Mouse (Mus musculus) neural tube, embryonic 11.5 days (tissue): ENCODE measurements at regions not wholly inside any gene's neighbourhood (a gene's known extent, or its start where the extent isn't known, plus 50 kb on each side); places are given as distances from the start of the nearest gene placed in this dataset.
"Not testable (repeated sequence)": the region's sequence is repeated elsewhere in the genome, so short reads cannot be mapped to it uniquely, and the experiment has no call there.

Experiments
- ATAC-seq: fragments of 200-750 bp; cut with Nextera tagmentation; 2 replicates; pipeline ENCODE4 v1.8.0; 2017; ENCODE audit warnings: moderate number of reproducible peaks, mild to moderate bottlenecking, moderate TSS enrichment, moderate library complexity; ENCODE audit not compliant: insufficient read depth, low FRiP score, low TSS enrichment
- DNase-seq: peaks from one replicate; pipeline ENCODE4 v3.0.0-alpha.2; 2015; ENCODE audit warnings: low spot score
- H3K27ac ChIP-seq: fragments of 300-500 bp; sonication (generic); 2 replicates; pipeline ENCODE4 v1.5.1; 2014; ENCODE audit warnings: low read depth, mild to moderate bottlenecking, low read length
- H3K27me3 ChIP-seq: fragments of 300-500 bp; sonication (generic); 2 replicates; pipeline ENCODE4 v1.6.1; 2014; ENCODE audit warnings: mild to moderate bottlenecking, low read length, mixed read lengths; ENCODE audit not compliant: control insufficient read depth, insufficient read depth
- H3K36me3 ChIP-seq: fragments of 300-500 bp; sonication (generic); 2 replicates; pipeline ENCODE4 v1.6.1; 2014; ENCODE audit warnings: mild to moderate bottlenecking, low read length, moderate library complexity, mixed read lengths; ENCODE audit not compliant: control insufficient read depth, insufficient read depth
- H3K4me1 ChIP-seq: fragments of 300-500 bp; sonication (generic); 2 replicates; pipeline ENCODE4 v1.6.1; 2014; ENCODE audit warnings: low read length, mixed read lengths; ENCODE audit not compliant: control insufficient read depth, insufficient read depth
- H3K4me2 ChIP-seq: fragments of 300-500 bp; sonication (generic); 2 replicates; pipeline ENCODE4 v1.6.1; 2014; ENCODE audit warnings: low read depth, mild to moderate bottlenecking, moderate library complexity
- H3K4me3 ChIP-seq: fragments of 300-500 bp; sonication (generic); 2 replicates; pipeline ENCODE4 v1.5.1; 2014; ENCODE audit warnings: low read depth, low read length
- H3K9ac ChIP-seq: fragments of 300-500 bp; sonication (generic); 2 replicates; pipeline ENCODE4 v1.6.1; 2014; ENCODE audit warnings: mild to moderate bottlenecking, low read length
- H3K9me3 ChIP-seq: fragments of 300-500 bp; sonication (generic); 2 replicates; pipeline ENCODE4 v1.6.1; 2016; ENCODE audit warnings: low read length; ENCODE audit not compliant: control insufficient read depth
- WGBS: fragments of 180-500 bp; shearing (Covaris S2); extraction: QIAGEN DNeasy Blood & Tissue Kit; methylation state at CpG from one replicate; pipeline ENCODE4 v1.1.7; 2014; 5-methylcytosine and 5-hydroxymethylcytosine counted together

DNA sequence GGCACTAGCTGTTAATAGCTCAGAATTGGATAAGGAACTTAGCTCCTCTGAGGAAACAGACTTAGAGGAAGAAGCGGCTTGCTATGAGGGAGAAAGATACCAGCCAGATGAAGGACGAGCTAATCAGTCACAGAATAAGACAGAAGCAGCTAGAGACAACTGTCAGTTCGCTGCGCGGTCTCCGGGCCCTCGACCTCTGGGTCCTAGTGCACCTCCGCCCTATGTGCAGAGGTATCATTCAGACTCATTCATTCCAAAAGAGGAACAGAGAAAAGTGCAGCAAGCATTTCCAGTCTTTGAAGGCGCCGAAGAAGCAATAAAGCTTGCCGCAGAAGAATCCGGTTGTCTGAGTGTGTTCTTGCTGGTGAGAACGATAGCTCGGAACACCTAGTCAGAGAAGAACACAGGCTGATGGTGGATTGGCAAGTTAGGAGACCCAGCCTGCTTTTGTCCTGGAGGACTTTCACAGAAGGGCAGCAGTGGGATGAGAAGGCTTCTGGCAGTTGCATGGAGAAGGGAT, 142.1 kb downstream of the Arrdc3 start:
- not testable (repeated sequence) for DNase-seq, H3K4me2 ChIP-seq, H3K36me3 ChIP-seq, ATAC-seq, H3K27me3 ChIP-seq, H3K4me3 ChIP-seq, H3K9me3 ChIP-seq, H3K9ac ChIP-seq, H3K27ac ChIP-seq, H3K4me1 ChIP-seq
- 98% methylated on average over 12 of the region's 14 CpGs for WGBS

DNA sequence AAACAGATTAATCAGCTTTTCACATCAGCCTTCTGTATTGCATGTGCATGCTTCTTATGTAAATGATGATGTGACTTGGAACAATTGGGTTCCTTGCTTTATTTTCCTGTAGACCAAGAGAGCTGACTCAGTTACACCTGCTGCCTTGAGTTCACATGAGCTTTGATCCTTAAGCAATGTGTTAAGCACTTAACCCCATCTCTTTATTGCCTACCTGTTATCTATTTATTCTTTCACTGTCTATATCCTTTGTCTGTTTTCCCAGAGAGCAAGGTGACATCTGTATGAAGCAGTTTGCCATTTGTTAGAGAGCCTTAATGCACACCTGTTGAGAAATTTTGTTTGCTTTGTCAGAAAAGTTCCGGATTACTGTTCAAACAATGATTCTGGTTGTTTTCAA, 154.1 kb downstream of the Arrdc3 start:
- no peak overlapping the region for H3K4me3 ChIP-seq
- H3K36me3 ChIP-seq = no peaks in the 10 kb centered on the region
- H3K9me3 ChIP-seq = no peaks in the 10 kb centered on the region
- no peak overlapping the region for H3K27ac ChIP-seq
- no peaks in the 10 kb centered on the region for H3K27me3 ChIP-seq
- ATAC-seq = no peak
- no peak for DNase-seq
- no peak overlapping the region for H3K4me2 ChIP-seq
- H3K4me1 ChIP-seq = no peaks in the 10 kb centered on the region
- 91% methylated on average over 1 of the region's 1 CpGs for WGBS
- no peak overlapping the region for H3K9ac ChIP-seq

DNA sequence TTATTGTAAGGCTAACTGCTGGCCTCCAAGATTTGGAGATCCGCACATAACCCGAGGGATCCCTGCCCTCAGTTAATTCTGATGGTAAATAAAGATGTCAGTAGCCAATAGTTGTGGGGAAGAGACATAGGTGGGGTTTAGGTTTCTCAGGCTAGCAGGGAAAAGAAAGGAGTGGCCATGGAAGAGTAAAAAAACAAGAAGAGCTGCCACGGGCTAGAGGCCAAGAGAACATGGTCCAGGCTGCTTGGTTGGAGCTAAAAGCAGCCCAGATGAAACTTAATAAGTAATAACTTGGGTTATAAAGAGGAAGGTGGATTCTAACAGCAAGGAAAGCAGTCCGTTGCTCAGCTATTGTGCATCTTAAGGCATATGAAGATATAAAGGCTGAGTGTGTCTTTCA, 155.6 kb downstream of the Arrdc3 start:
- Histone ChIP-seq H3K27me3 (no peaks in the 10 kb centered on the region), H3K9me3 (no peaks in the 10 kb centered on the region), H3K4me2 (no peak overlapping the region), H3K4me1 (no peaks in the 10 kb centered on the region), H3K4me3 (no peak overlapping the region), H3K27ac (no peak overlapping the region), H3K36me3 (no peaks in the 10 kb centered on the region), H3K9ac (no peak overlapping the region)
- DNase-seq = no peak
- WGBS = 82% methylated on average over 4 of the region's 4 CpGs
- ATAC-seq = no peak

DNA sequence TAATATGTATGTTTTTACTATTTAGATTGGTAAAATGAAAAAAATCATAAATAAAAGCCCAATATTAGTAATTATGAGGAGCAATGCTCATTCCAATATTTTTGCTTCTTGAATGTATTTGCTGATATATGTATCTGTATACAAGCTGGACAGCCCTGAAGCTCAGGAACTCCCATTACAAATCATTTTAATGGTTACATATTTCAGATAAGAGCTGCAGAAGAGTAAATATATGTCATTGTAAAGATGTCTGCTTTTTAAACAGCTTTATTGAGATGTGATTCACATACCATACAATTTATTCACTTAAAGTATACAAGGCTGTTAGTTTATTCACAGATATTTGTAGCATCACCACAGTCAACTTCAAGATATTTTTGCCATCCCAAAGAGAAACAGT, 157.3 kb downstream of the Arrdc3 start:
- no peak overlapping the region for H3K9ac ChIP-seq
- no peak overlapping the region for H3K4me3 ChIP-seq
- no peak overlapping the region for H3K27ac ChIP-seq
- no peaks in the 10 kb centered on the region for H3K27me3 ChIP-seq
- H3K4me1 ChIP-seq = no peaks in the 10 kb centered on the region
- H3K9me3 ChIP-seq = no peaks in the 10 kb centered on the region
- no peak overlapping the region for H3K4me2 ChIP-seq
- DNase-seq = no peak
- H3K36me3 ChIP-seq = no peaks in the 10 kb centered on the region
- no peak for ATAC-seq

DNA sequence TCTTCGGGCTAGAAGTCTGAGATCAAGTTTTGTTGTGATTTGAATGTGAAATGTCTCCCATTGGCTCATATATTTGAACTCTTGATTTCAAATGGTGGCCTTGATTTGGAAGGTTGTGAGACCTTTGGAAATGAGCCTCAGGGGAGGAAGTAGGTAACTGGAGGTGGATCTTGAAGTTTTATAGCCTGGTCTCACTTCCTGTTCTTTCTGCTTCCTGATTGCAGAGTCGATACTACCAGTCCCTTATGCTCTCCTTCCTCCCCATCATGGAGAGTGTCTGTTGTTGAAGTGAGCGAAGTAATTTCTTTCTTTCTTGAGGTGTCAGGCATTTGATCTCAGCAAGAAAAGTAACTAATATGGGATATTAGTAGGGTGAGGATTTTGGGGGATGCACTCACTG, 158.5 kb downstream of the Arrdc3 start:
- no peak overlapping the region for H3K4me2 ChIP-seq
- no peaks in the 10 kb centered on the region for H3K27me3 ChIP-seq
- WGBS = 86% methylated on average over 3 of the region's 3 CpGs
- no peak overlapping the region for H3K27ac ChIP-seq
- DNase-seq = no peak
- no peak overlapping the region for H3K9ac ChIP-seq
- no peak overlapping the region for H3K4me3 ChIP-seq
- no peaks in the 10 kb centered on the region for H3K9me3 ChIP-seq
- no peaks in the 10 kb centered on the region for H3K36me3 ChIP-seq
- no peaks in the 10 kb centered on the region for H3K4me1 ChIP-seq
- no peak for ATAC-seq
